In genomic region chr4:36186231-36186922, GRCm38 (mm10) we compare ENCODE assay signal across 9 mouse cellular contexts.
A peak's percentile ranks its signal among the peaks of the same experiment; 100 is the strongest.
DNase-seq lines count a peak whose midpoint lies in the region; ATAC-seq and TF ChIP-seq lines count a peak whose summit lies in the region.
"Had no signal": no experiment of that assay in that cellular context is flagged by ENCODE, and none has a peak within 500 bp of the region (broad histone marks: within the 10 kb centered on the region; RNA-seq: fewer than 3 reads in every experiment).

No protein-coding gene starts in this region.

- H3K27me3 ChIP-seq in heart, embryonic 13.5 days (replicated peaks), result no peaks in the 10 kb centered on the region
- no peaks in the 10 kb centered on the region for H3K27me3 ChIP-seq in heart, adult 2 months (ENCODE audit: control insufficient read depth, insufficient read depth, low read length)
- H3K27me3 ChIP-seq: embryonic facial prominence, embryonic 15.5 days had no signal

- no peaks in the 10 kb centered on the region for H3K36me3 ChIP-seq in heart, embryonic 13.5 days
- no peaks in the 10 kb centered on the region for H3K36me3 ChIP-seq in heart, adult 2 months (ENCODE audit: control insufficient read depth, insufficient read depth, low read length)
- H3K36me3 ChIP-seq: embryonic facial prominence, embryonic 15.5 days had no signal

- peaks cover 6% of the 10 kb centered on the region; the same call in 1 of the 2 replicates for H3K4me1 ChIP-seq in heart, embryonic 13.5 days
- H3K4me1 ChIP-seq in heart, adult 2 months (ENCODE audit: control insufficient read depth, insufficient read depth, low read length), result no peaks in the 10 kb centered on the region

- H3K4me2 ChIP-seq in heart, embryonic 13.5 days, result peak overlapping the region; percentile 27
- H3K4me2 ChIP-seq: embryonic facial prominence, embryonic 15.5 days had no signal

- DNase-seq in heart, adult 2 months, result no peak
- peak; percentile 42 for DNase-seq in retina, postnatal 1 day
- DNase-seq in retina, embryonic 14.5 days (ENCODE audit: low spot score), result no peak
- DNase-seq in layer of hippocampus, adult 9-11 months, result peak; percentile 36
- DNase-seq in right cerebral cortex, postnatal 14 days, result peak; percentile 70
- DNase-seq in thymus, postnatal 25 days, result no peak
- DNase-seq in heart, adult 9 months (ENCODE audit: low spot score in 2 of 2), result no peak

- no peak for TF ChIP-seq CTCF in heart, adult 2 months (IDR thresholded peaks at IDR 0.05)

- H3K9me3 ChIP-seq in heart, embryonic 13.5 days, result no peaks in the 10 kb centered on the region
- H3K9me3 ChIP-seq: embryonic facial prominence, embryonic 15.5 days had no signal

- no peak for TF ChIP-seq POLR2A in heart, adult 2 months (IDR thresholded peaks at IDR 0.05; ENCODE audit: insufficient read depth, low read depth, low read length)

- no peak for TF ChIP-seq EP300 in heart, adult 2 months (IDR thresholded peaks at IDR 0.05; ENCODE audit: insufficient read depth, low read depth, low read length)

- H3K27ac ChIP-seq in heart, embryonic 13.5 days (replicated peaks), result no peak overlapping the region
- no peak overlapping the region for H3K27ac ChIP-seq in heart, adult 2 months
- H3K27ac ChIP-seq: embryonic facial prominence, embryonic 15.5 days had no signal

- no peak overlapping the region for H3K4me3 ChIP-seq in heart, embryonic 13.5 days
- H3K4me3 ChIP-seq in heart, adult 2 months, result no peak overlapping the region
- H3K4me3 ChIP-seq: embryonic facial prominence, embryonic 15.5 days had no signal

- H3K79me2 ChIP-seq in heart, adult 2 months (replicated peaks; ENCODE audit: control insufficient read depth, insufficient read depth, low read length), result no peaks in the 10 kb centered on the region

- no peak for ATAC-seq in heart, embryonic 13.5 days (ENCODE audit: extremely low read depth, insufficient number of reproducible peaks, low FRiP score, low TSS enrichment)

- WGBS in heart, embryonic 13.5 days, result 32% methylated on average over 7 of the region's 7 CpGs
- 21% methylated on average over 7 of the region's 7 CpGs for WGBS in heart, adult 2 months

- intact Hi-C loops in heart, adult 2 months (cut with DNase I), result no loop called here

- H3K9ac ChIP-seq in heart, embryonic 13.5 days, result no peak overlapping the region
- no peak overlapping the region for H3K9ac ChIP-seq in heart, adult 2 months (ENCODE audit: low read depth, low read length)
- H3K9ac ChIP-seq: embryonic facial prominence, embryonic 15.5 days had no signal

Comparison
In these comparisons a context has a peak if more than half of its experiments do, and no peak if none do; other contexts are left out.
1. DNase-seq: peak in retina, postnatal 1 day (single experiment), layer of hippocampus, adult 9-11 months (single experiment) and right cerebral cortex, postnatal 14 days (single experiment); none in heart, adult 2 months (0 of 2), retina, embryonic 14.5 days (single experiment), thymus, postnatal 25 days (single experiment) and heart, adult 9 months (0 of 2).